Mouse (Mus musculus): ENCODE data around the gene Gm13697. TPM values are rescaled to one million over a fixed set of nuclear protein-coding genes. Genes with fewer than 3 reads are reported as not detected.

Gene Gm13697
- total and polyA plus RNA-seq, 2 experiments from 2014 or later, result not detected

DNA sequence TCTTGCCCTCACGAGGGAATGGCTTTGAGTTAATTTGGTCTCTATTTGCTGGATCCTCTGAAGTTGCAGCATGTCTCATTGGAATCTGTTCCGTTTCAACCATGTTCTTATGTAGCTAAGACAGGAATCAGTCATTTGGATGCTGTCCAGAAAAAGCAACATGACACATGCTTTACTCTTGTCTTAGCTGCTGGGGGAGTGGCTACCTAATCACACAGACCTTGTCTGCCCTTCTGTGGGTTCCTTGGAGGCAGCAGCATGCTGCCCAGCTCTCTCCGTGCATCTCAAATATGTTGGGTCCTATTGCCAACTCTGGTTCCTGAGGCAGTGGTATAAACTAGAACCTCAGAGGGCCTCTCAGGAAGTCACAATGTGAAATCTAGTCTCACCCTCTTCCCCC lies 33.8 kb downstream of the Gm13697 start:
- 84% methylated on average over 3 of the region's 3 CpGs for WGBS
- H3K9ac ChIP-seq (replicated peaks; ENCODE audit: low read length, poor library complexity, severe bottlenecking), result no peak overlapping the region
- H3K27ac ChIP-seq (ENCODE audit: low read depth, low read length), result no peak overlapping the region
- H3K9me3 ChIP-seq (ENCODE audit: low read length), result no peaks in the 10 kb centered on the region
- DNase-seq (ENCODE audit: low spot score), result no peak
- H3K36me3 ChIP-seq (ENCODE audit: insufficient read depth, low read length), result no peaks in the 10 kb centered on the region
- no peak overlapping the region for H3K4me3 ChIP-seq (ENCODE audit: low read depth, low read length)
- ATAC-seq (ENCODE audit: low FRiP score), result no peak
- H3K4me2 ChIP-seq (ENCODE audit: low read depth, low read length, poor library complexity, severe bottlenecking), result no peak overlapping the region
- no peaks in the 10 kb centered on the region for H3K4me1 ChIP-seq (ENCODE audit: insufficient read depth, low read length)
- H3K27me3 ChIP-seq (ENCODE audit: insufficient read depth, low read length), result no peaks in the 10 kb centered on the region
- no peak for TF ChIP-seq CTCF (IDR thresholded peaks at IDR 0.05)

- no peaks in the 10 kb centered on the region for H3K27me3 ChIP-seq (ENCODE audit: insufficient read depth, low read length)
- no peak overlapping the region for H3K4me2 ChIP-seq (ENCODE audit: low read depth, low read length, poor library complexity, severe bottlenecking)
- H3K9ac ChIP-seq (replicated peaks; ENCODE audit: low read length, poor library complexity, severe bottlenecking), result no peak overlapping the region
- no peaks in the 10 kb centered on the region for H3K36me3 ChIP-seq (ENCODE audit: insufficient read depth, low read length)
- TF ChIP-seq CTCF (IDR thresholded peaks at IDR 0.05), result no peak
- H3K9me3 ChIP-seq (ENCODE audit: low read length), result no peaks in the 10 kb centered on the region
- H3K4me3 ChIP-seq (ENCODE audit: low read depth, low read length), result no peak overlapping the region
- WGBS, result 81% methylated on average over 8 of the region's 8 CpGs
- DNase-seq (ENCODE audit: low spot score) (no peak), ATAC-seq (ENCODE audit: low FRiP score) (no peak)
- no peaks in the 10 kb centered on the region for H3K4me1 ChIP-seq (ENCODE audit: insufficient read depth, low read length)
- H3K27ac ChIP-seq (ENCODE audit: low read depth, low read length), result no peak overlapping the region
Measured at GRCm38 (mm10) chr2:84019519-84020305, 35.2 kb downstream of the Gm13697 start.

GRCm38 (mm10) chr2:84021930-84022329 lies 37.4 kb downstream of the Gm13697 start:
- no peak for TF ChIP-seq CTCF (IDR thresholded peaks at IDR 0.05)
- 79% methylated on average over 2 of the region's 2 CpGs for WGBS
- Histone ChIP-seq H3K27me3 (ENCODE audit: insufficient read depth, low read length) (no peaks in the 10 kb centered on the region), H3K4me2 (ENCODE audit: low read depth, low read length, poor library complexity, severe bottlenecking) (no peak overlapping the region), H3K9ac (replicated peaks; ENCODE audit: low read length, poor library complexity, severe bottlenecking) (no peak overlapping the region), H3K9me3 (ENCODE audit: low read length) (no peaks in the 10 kb centered on the region), H3K4me1 (ENCODE audit: insufficient read depth, low read length) (no peaks in the 10 kb centered on the region), H3K4me3 (ENCODE audit: low read depth, low read length) (no peak overlapping the region), H3K36me3 (ENCODE audit: insufficient read depth, low read length) (no peaks in the 10 kb centered on the region), H3K27ac (ENCODE audit: low read depth, low read length) (no peak overlapping the region)
- ATAC-seq (ENCODE audit: low FRiP score), result no peak
- no peak for DNase-seq (ENCODE audit: low spot score)

GRCm38 (mm10) chr2:84022905-84023304 lies 38.4 kb downstream of the Gm13697 start:
- Histone ChIP-seq H3K36me3 (ENCODE audit: insufficient read depth, low read length) (no peaks in the 10 kb centered on the region), H3K4me1 (ENCODE audit: insufficient read depth, low read length) (no peaks in the 10 kb centered on the region), H3K4me3 (ENCODE audit: low read depth, low read length) (no peak overlapping the region), H3K9me3 (ENCODE audit: low read length) (no peaks in the 10 kb centered on the region), H3K27me3 (ENCODE audit: insufficient read depth, low read length) (no peaks in the 10 kb centered on the region), H3K4me2 (ENCODE audit: low read depth, low read length, poor library complexity, severe bottlenecking) (no peak overlapping the region), H3K9ac (replicated peaks; ENCODE audit: low read length, poor library complexity, severe bottlenecking) (no peak overlapping the region), H3K27ac (ENCODE audit: low read depth, low read length) (no peak overlapping the region)
- DNase-seq (ENCODE audit: low spot score), result no peak
- WGBS, result 93% methylated on average over 2 of the region's 2 CpGs
- no peak for TF ChIP-seq CTCF (IDR thresholded peaks at IDR 0.05)
- ATAC-seq (ENCODE audit: low FRiP score), result no peak

DNA sequence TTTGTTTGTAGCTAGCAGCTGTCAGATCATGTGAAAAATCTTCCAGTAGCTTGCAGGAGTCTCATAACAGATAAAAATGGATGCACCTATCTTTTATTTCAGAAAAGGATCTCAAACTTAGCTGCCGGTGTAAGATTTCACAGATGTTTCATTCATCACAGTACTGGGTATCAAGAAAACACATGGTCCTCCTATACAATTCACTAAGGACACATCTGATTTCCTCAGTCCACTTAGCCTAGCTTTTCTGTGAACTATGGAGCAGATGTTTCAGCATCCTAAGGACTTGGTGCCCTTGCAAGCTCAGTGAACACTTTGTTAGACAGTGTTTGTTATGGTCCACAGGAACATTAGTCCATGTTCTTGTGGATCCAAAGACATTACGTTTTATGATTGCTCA lies 38.8 kb downstream of the Gm13697 start:
- Histone ChIP-seq H3K9ac (replicated peaks; ENCODE audit: low read length, poor library complexity, severe bottlenecking) (no peak overlapping the region), H3K4me3 (ENCODE audit: low read depth, low read length) (no peak overlapping the region), H3K36me3 (ENCODE audit: insufficient read depth, low read length) (no peaks in the 10 kb centered on the region), H3K9me3 (ENCODE audit: low read length) (no peaks in the 10 kb centered on the region), H3K27ac (ENCODE audit: low read depth, low read length) (no peak overlapping the region), H3K4me1 (ENCODE audit: insufficient read depth, low read length) (no peaks in the 10 kb centered on the region), H3K27me3 (ENCODE audit: insufficient read depth, low read length) (no peaks in the 10 kb centered on the region), H3K4me2 (ENCODE audit: low read depth, low read length, poor library complexity, severe bottlenecking) (no peak overlapping the region)
- ATAC-seq (ENCODE audit: low FRiP score) (no peak), DNase-seq (ENCODE audit: low spot score) (no peak)
- TF ChIP-seq CTCF (IDR thresholded peaks at IDR 0.05), result no peak
- WGBS, result 91% methylated on average over 2 of the region's 2 CpGs

DNA sequence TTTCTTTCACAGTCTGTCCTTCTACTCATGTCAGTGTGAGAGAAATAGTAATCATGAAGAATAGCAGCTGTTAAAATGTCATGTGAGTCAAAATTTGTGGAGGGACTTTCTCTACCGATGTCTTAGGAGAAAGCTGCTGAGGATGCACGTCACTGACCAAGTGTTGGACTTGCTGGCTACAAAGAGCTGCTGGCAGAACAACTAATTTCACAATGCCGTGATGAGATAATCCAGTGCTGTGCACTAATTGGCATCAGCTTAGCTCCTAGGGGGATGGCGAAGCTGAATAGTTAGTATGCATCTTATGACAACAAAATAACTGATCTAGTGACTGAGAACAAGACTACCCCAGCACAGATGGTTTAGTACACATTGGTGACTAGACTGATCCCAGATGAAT lies 40.7 kb downstream of the Gm13697 start:
- no peak for TF ChIP-seq CTCF (IDR thresholded peaks at IDR 0.05)
- Histone ChIP-seq H3K4me1 (ENCODE audit: insufficient read depth, low read length) (no peaks in the 10 kb centered on the region), H3K4me3 (ENCODE audit: low read depth, low read length) (no peak overlapping the region), H3K9me3 (ENCODE audit: low read length) (no peaks in the 10 kb centered on the region), H3K27ac (ENCODE audit: low read depth, low read length) (no peak overlapping the region), H3K36me3 (ENCODE audit: insufficient read depth, low read length) (no peaks in the 10 kb centered on the region), H3K4me2 (ENCODE audit: low read depth, low read length, poor library complexity, severe bottlenecking) (no peak overlapping the region), H3K9ac (replicated peaks; ENCODE audit: low read length, poor library complexity, severe bottlenecking) (no peak overlapping the region), H3K27me3 (ENCODE audit: insufficient read depth, low read length) (no peaks in the 10 kb centered on the region)
- 25% methylated on average over 4 of the region's 4 CpGs for WGBS
- DNase-seq (ENCODE audit: low spot score) (peak; percentile 11), ATAC-seq (ENCODE audit: low FRiP score) (no peak)
